Mouse (Mus musculus) hindbrain, embryonic 15.5 days (tissue): Measurements from ENCODE around the gene Hes7. TPM values are rescaled to one million over a fixed set of nuclear protein-coding genes. Genes with fewer than 3 reads are reported as not detected.
A peak's percentile ranks its signal among the peaks of the same experiment; 100 is the strongest.

Source experiments
- ATAC-seq: fragments of 200-750 bp; cut with Nextera tagmentation; 2 replicates; pipeline ENCODE4 v1.8.0; 2017; ENCODE audit warnings: low read depth, moderate number of reproducible peaks, moderate TSS enrichment; ENCODE audit not compliant: low FRiP score
- H3K27ac ChIP-seq: fragments of 300-500 bp; sonication (generic); replicated peaks from 2 replicates; pipeline ENCODE4 v1.5.1; 2015; ENCODE audit warnings: mild to moderate bottlenecking, inconsistent platforms
- H3K27me3 ChIP-seq: fragments of 300-500 bp; sonication (generic); 2 replicates; pipeline ENCODE4 v1.6.1; 2015; ENCODE audit warnings: control low read depth, inconsistent platforms
- H3K36me3 ChIP-seq: fragments of 300-500 bp; sonication (generic); 2 replicates; pipeline ENCODE4 v1.6.1; 2015; ENCODE audit warnings: control low read depth, inconsistent platforms
- H3K4me1 ChIP-seq: fragments of 300-500 bp; sonication (generic); replicated peaks from 2 replicates; pipeline ENCODE4 v1.6.1; 2015; ENCODE audit warnings: control low read depth, inconsistent platforms
- H3K4me2 ChIP-seq: fragments of 300-500 bp; sonication (generic); 2 replicates; pipeline ENCODE4 v1.6.1; 2015; ENCODE audit warnings: moderate library complexity, mild to moderate bottlenecking, inconsistent platforms
- H3K4me3 ChIP-seq: fragments of 300-500 bp; sonication (generic); 2 replicates; pipeline ENCODE4 v1.5.1; 2015; ENCODE audit warnings: mild to moderate bottlenecking, inconsistent platforms
- H3K9ac ChIP-seq: fragments of 300-500 bp; sonication (generic); 2 replicates; pipeline ENCODE4 v1.6.1; 2015; ENCODE audit warnings: inconsistent platforms
- H3K9me3 ChIP-seq: fragments of 300-500 bp; sonication (generic); 2 replicates; pipeline ENCODE4 v1.6.1; 2016; ENCODE audit warnings: control low read depth, inconsistent platforms
- WGBS: fragments of 180-500 bp; shearing (Covaris S2); methylation state at CpG from one replicate; pipeline ENCODE4 v1.1.7; 2015; 5-methylcytosine and 5-hydroxymethylcytosine counted together
- polyA plus RNA-seq: library from polyadenylated mRNA; unstranded; fragments of >200 nt; fragmentation: Nextera tagmentation; extraction: Ambion mirVana; gene quantifications from 2 replicates; pipeline ENCODE4 v1.2.1, GENCODE M21; 2015

Hes7 gene
- polyA plus RNA-seq = 0.87 and 0.98 TPM in 2 replicates

GRCm38 (mm10) chr11:69120221-69121000 is at the start of gene Hes7:
TSS of gene Hes7 (plus strand) at chr11:69120404.
- Histone ChIP-seq H3K9ac (peak within 1 kb of the TSS; percentile 70), H3K27me3 (peaks cover 12% of the 10 kb centered on the region), H3K4me2 (peak within 1 kb of the TSS; percentile 98), H3K4me1 (peaks cover 51% of the 10 kb centered on the region), H3K27ac (no peak within 1 kb of the TSS), H3K4me3 (peak within 1 kb of the TSS; percentile 89), H3K36me3 (no peaks in the 10 kb centered on the region), H3K9me3 (no peaks in the 10 kb centered on the region)
- 2% methylated on average over 27 of the region's 27 CpGs for WGBS
- ATAC-seq = no peak

- under 1% methylated on average over 47 of the region's 47 CpGs for WGBS
- no peaks in the 10 kb centered on the region for H3K27me3 ChIP-seq
- peaks cover 45% of the 10 kb centered on the region for H3K4me1 ChIP-seq
- H3K9ac ChIP-seq = peak within 1 kb of the TSS; percentile 74
- ATAC-seq = peak; percentile 88
- H3K4me2 ChIP-seq = peak within 1 kb of the TSS; percentile 85
- H3K36me3 ChIP-seq = no peaks in the 10 kb centered on the region
- H3K4me3 ChIP-seq = peak within 1 kb of the TSS; percentile 65
- no peaks in the 10 kb centered on the region for H3K9me3 ChIP-seq
- H3K27ac ChIP-seq = peak within 1 kb of the TSS; percentile 86
These were observed 49.5 kb upstream of the Hes7 start, which contains the start of gene Tmem107 for GRCm38 (mm10) chr11:69070590-69071222. TSS of gene Tmem107 (plus strand) at chr11:69070806.

DNA sequence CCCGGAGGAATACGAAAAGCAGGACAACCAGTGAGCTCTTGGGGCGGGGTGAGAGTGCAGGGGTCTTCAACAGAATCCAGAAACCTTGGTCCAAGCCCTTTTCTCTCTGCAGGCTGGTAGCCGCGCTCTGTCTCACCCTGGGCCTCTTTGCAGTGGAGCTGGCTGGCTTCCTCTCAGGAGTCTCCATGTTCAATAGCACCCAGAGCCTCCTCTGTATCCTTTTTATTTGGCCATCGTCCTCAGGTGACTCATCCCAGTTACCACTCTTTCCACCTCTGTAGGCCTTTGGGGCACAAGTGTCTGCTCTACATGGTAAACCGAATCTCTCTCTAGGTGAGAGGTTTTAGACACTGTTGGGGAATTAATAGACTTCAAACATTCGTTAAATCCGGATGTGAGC is 48.9 kb upstream of the Hes7 start:
- Histone ChIP-seq H3K4me1 (peaks cover 39% of the 10 kb centered on the region), H3K27me3 (no peaks in the 10 kb centered on the region), H3K9ac (peak overlapping the region; percentile 74), H3K36me3 (no peaks in the 10 kb centered on the region), H3K27ac (peak overlapping the region; percentile 86), H3K9me3 (no peaks in the 10 kb centered on the region), H3K4me3 (peak overlapping the region; percentile 65), H3K4me2 (peak overlapping the region; percentile 85)
- ATAC-seq = no peak
- WGBS = 26% methylated on average over 9 of the region's 9 CpGs

DNA sequence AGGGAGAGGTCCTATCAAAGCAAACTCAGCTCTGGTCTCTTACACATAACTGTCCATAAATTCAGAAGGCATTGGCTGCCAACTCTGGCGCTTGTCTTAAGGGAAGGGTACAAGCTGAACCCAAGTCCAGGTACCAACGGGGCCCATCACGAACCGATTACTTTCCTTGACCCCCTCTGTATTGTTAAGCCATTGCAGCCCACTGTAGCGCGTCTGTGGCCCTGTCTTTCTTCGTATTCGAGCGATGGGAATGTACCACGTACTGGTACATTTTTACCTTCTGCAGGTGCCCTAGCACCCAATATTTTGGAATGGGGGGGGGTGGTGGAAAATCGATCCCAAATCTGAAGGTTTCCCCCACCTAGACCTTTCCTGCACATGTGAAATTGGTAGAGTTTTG is 48.0 kb upstream of the Hes7 start:
- Histone ChIP-seq H3K9ac (no peak overlapping the region), H3K27me3 (no peaks in the 10 kb centered on the region), H3K4me3 (peak overlapping the region; percentile 35), H3K9me3 (no peaks in the 10 kb centered on the region), H3K27ac (peak overlapping the region; percentile 94), H3K4me2 (peak overlapping the region; percentile 85), H3K4me1 (peaks cover 34% of the 10 kb centered on the region), H3K36me3 (no peaks in the 10 kb centered on the region)
- 85% methylated on average over 11 of the region's 11 CpGs for WGBS
- ATAC-seq = no peak

- 8% methylated on average over 9 of the region's 9 CpGs for WGBS
- Histone ChIP-seq H3K4me1 (peaks cover 34% of the 10 kb centered on the region), H3K4me3 (peak overlapping the region; percentile 35), H3K27me3 (no peaks in the 10 kb centered on the region), H3K9me3 (no peaks in the 10 kb centered on the region), H3K4me2 (peak overlapping the region; percentile 85), H3K9ac (peak overlapping the region; percentile 62), H3K36me3 (no peaks in the 10 kb centered on the region), H3K27ac (peak overlapping the region; percentile 94)
- ATAC-seq = no peak
These were observed 47.5 kb upstream of the Hes7 start for GRCm38 (mm10) chr11:69072666-69073064.

- Histone ChIP-seq H3K36me3 (no peaks in the 10 kb centered on the region), H3K9ac (peak overlapping the region; percentile 62), H3K4me1 (peaks cover 34% of the 10 kb centered on the region), H3K4me2 (peak overlapping the region; percentile 85), H3K9me3 (no peaks in the 10 kb centered on the region), H3K27ac (peak overlapping the region; percentile 94), H3K27me3 (no peaks in the 10 kb centered on the region), H3K4me3 (peak overlapping the region; percentile 35)
- ATAC-seq = peak; percentile 76
- 0% methylated on average over 14 of the region's 14 CpGs for WGBS
These were observed 46.9 kb upstream of the Hes7 start for GRCm38 (mm10) chr11:69073065-69073888.

GRCm38 (mm10) chr11:69073951-69074775 is 46.0 kb upstream of the Hes7 start:
- 46% methylated on average over 6 of the region's 6 CpGs for WGBS
- peak overlapping the region; percentile 5; the same call in 1 of the 2 replicates for H3K4me2 ChIP-seq

GRCm38 (mm10) chr11:69074776-69075069 is 45.5 kb upstream of the Hes7 start:
- no peak overlapping the region for H3K4me2 ChIP-seq
- no peaks in the 10 kb centered on the region for H3K27me3 ChIP-seq
- no peaks in the 10 kb centered on the region for H3K36me3 ChIP-seq
- no peak for ATAC-seq
- 52% methylated on average over 2 of the region's 2 CpGs for WGBS
- H3K9me3 ChIP-seq = no peaks in the 10 kb centered on the region
- H3K27ac ChIP-seq = 0 out of 2 replicates have a peak overlapping the region, but pooled peaks have one; percentile 94
- peaks cover 33% of the 10 kb centered on the region for H3K4me1 ChIP-seq
- H3K4me3 ChIP-seq = no peak overlapping the region
- H3K9ac ChIP-seq = no peak overlapping the region

More at GRCm38 (mm10) chr11:69073951-69074775, 46.0 kb upstream of the Hes7 start:
- Histone ChIP-seq H3K4me1 (peaks cover 34% of the 10 kb centered on the region), H3K9ac (no peak overlapping the region), H3K27ac (peak overlapping the region; percentile 94), H3K9me3 (no peaks in the 10 kb centered on the region), H3K36me3 (no peaks in the 10 kb centered on the region), H3K27me3 (no peaks in the 10 kb centered on the region), H3K4me3 (no peak overlapping the region)
- ATAC-seq = no peak

DNA sequence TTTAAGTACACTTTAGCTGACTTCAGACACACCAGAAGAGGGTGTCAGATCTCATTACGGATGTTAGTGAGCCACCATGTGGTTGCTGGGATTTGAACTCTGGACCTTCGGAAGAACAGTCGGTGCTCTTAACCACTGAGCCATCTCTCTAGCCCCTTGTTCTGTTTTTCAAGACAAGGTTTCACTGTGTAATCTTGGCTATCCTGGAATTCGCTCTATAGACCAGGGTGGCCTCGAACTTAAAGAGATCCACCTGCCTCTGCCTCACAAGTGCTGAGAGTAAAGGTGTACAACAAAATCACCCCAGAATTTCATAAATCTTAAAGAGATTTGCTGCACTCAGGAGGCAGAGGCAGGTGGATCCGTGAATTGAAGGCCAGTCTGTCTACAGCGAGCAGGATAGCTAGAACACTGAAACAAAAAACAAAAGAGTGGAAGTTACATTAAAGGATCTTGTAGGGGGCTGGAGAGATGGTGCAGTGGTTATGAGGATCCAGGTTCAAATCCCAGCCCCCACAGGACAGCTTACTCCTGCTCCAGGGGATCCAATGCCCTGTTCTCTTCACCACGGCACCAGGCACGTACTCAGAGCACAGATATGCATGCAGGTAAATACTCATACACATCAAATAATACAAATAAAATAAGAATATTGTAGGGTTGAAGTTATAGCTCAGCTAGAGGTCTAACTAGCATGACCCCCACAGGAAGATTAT is 44.3 kb upstream of the Hes7 start:
- Histone ChIP-seq H3K36me3 (no peaks in the 10 kb centered on the region), H3K9me3 (no peaks in the 10 kb centered on the region), H3K9ac (no peak overlapping the region), H3K4me2 (no peak overlapping the region), H3K27me3 (no peaks in the 10 kb centered on the region), H3K4me3 (no peak overlapping the region), H3K27ac (no peak overlapping the region), H3K4me1 (peaks cover 28% of the 10 kb centered on the region)
- WGBS = 45% methylated on average over 9 of the region's 9 CpGs
- no peak for ATAC-seq

DNA sequence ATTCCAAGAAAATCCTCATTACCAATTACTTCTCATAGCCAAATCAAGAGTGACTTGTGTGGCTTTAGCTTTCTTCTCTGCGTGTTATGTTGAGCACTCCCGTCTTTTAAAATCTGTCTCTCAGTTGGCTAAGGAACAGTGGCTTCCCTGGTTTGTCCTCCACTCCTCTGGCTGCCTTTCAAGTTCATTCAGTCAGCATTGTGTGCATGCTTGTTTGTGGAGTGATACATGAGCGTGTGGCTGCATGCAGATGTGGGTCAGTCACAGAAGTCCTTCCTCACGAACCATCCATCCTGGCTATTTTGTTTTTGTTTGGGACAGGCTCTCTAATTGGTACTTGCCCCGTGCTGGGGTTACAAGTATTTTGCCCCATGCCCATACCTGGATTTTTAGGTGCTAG is 43.6 kb upstream of the Hes7 start:
- Histone ChIP-seq H3K4me3 (no peak overlapping the region), H3K27ac (no peak overlapping the region; the same call in 1 of the 2 replicates), H3K9me3 (no peaks in the 10 kb centered on the region), H3K4me1 (peaks cover 22% of the 10 kb centered on the region), H3K4me2 (no peak overlapping the region), H3K9ac (no peak overlapping the region), H3K27me3 (no peaks in the 10 kb centered on the region), H3K36me3 (no peaks in the 10 kb centered on the region)
- WGBS = 58% methylated on average over 5 of the region's 5 CpGs
- ATAC-seq = no peak

- Histone ChIP-seq H3K27ac (no peak overlapping the region), H3K36me3 (no peaks in the 10 kb centered on the region), H3K4me2 (no peak overlapping the region), H3K4me1 (peaks cover 14% of the 10 kb centered on the region), H3K9ac (no peak overlapping the region), H3K27me3 (no peaks in the 10 kb centered on the region), H3K9me3 (no peaks in the 10 kb centered on the region), H3K4me3 (no peak overlapping the region)
- no peak for ATAC-seq
- WGBS = 90% methylated on average over 9 of the region's 9 CpGs
These were observed 42.9 kb upstream of the Hes7 start for GRCm38 (mm10) chr11:69077316-69077715.
